Mouse (Mus musculus) neutrophil, adult 59 days (primary cell): ENCODE measurements around the gene Nlk. TPM values are rescaled to one million over a fixed set of nuclear protein-coding genes. Genes with fewer than 3 reads are reported as not detected.

ENCODE experiments used
- total RNA-seq, 2 experiments: library from RNA; stranded (reverse); gene quantifications; 1 replicate in 1 of 2; 2 replicates in 1 of 2; pipeline ENCODE4 v1.2.4; 2023

Gene Nlk
- 10 to 100 TPM; 14.4 to 14.5 TPM for total RNA-seq

GRCm38 (mm10) chr11:78696777-78697752, at the start of gene Nlk:
Gene Nlk, minus strand, starts transcription at chr11:78697373.

GRCm38 (mm10) chr11:78550168-78551058, 146.8 kb downstream of the Nlk start, which contains the start of gene Tmem97:
Gene Tmem97, minus strand, starts transcription at chr11:78550777.

GRCm38 (mm10) chr11:78536080-78536689, 161.0 kb downstream of the Nlk start, which contains the start of the genes Tnfaip1 and Ift20:
Gene Tnfaip1, minus strand, starts transcription at chr11:78536332.
Gene Ift20, plus strand, starts transcription at chr11:78536361.

Other genes starting within 250 kb of the Nlk start
- 1 to 10 TPM in 1 of 2 experiments, under 1 TPM in 1; 0.93 to 2.0 TPM for gene Slc46a1, start 231.7 kb downstream of the Nlk start, total RNA-seq
- under 1 TPM; 0.18 to 0.24 TPM for gene Sarm1, start 199.6 kb downstream of the Nlk start, total RNA-seq
- gene Vtn, start 198.3 kb downstream of the Nlk start, total RNA-seq: not detected
- not detected for gene Sebox, start 193.9 kb downstream of the Nlk start, total RNA-seq
- 10 to 100 TPM in 1 of 2 experiments, 1 to 10 TPM in 1; 9.9 to 11.0 TPM for gene Tmem199, start 185.2 kb downstream of the Nlk start, total RNA-seq
- gene Poldip2, start 185.2 kb downstream of the Nlk start, total RNA-seq: 10 to 100 TPM; 20.9 to 21.2 TPM
- 1 to 10 TPM; 7.3 to 9.1 TPM for gene Tnfaip1, start 161.0 kb downstream of the Nlk start, total RNA-seq
- 10 to 100 TPM; 28.5 to 31.8 TPM for gene Ift20, start 161.0 kb downstream of the Nlk start, total RNA-seq
- gene Tmem97, start 146.6 kb downstream of the Nlk start, total RNA-seq: 10 to 100 TPM in 1 of 2 experiments, 1 to 10 TPM in 1; 9.9 to 12.7 TPM
- gene Ccnq, start 54.4 kb upstream of the Nlk start, total RNA-seq: 1 to 10 TPM; 7.1 to 7.3 TPM
- gene Lyrm9, start 129.2 kb upstream of the Nlk start, total RNA-seq: 1 to 10 TPM; 1.2 to 2.4 TPM
- gene Nos2, start 223.4 kb upstream of the Nlk start, total RNA-seq: not detected